Mouse (Mus musculus): ENCODE data around the gene AU022252.

AU022252 gene

DNA sequence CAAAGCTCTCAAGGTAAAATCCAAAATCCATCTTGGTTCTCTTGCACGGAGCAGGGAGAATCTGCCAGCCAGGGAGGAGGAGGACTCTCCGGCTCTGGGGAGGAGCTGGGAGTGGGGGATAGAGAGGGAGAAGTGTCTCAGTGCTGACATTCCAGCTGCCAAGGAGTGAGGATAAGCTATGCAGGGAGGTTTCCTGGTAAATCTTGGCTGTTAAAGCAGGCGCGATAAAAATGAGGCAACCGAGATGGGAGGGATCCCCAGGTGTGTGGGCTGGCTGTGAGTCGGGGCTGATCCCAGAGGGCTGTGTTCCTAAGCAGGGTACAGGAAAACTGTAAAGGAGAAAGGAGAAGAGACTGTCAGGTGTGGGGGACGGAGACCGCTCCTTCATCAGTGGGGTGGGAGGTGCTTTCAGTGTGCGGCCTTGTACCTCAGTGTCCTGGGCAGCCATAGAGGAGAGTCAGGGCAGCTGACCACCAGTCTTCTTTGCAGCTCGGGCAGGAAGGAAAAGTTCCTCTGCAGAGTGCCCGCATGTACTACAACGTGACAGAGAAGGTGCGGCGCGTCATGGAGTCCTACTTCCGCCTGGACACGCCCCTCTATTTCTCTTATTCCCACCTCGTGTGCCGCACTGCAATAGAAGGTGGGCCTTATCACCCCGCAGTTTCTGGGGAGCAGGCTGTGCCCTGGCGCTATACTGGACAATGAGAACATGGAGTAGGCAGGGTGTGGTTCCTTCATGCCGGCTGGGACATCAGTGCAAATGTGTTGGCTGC is 12.1 kb upstream of the AU022252 start:
- no peak for DNase-seq (ENCODE audit: low spot score in 2 of 2)

DNA sequence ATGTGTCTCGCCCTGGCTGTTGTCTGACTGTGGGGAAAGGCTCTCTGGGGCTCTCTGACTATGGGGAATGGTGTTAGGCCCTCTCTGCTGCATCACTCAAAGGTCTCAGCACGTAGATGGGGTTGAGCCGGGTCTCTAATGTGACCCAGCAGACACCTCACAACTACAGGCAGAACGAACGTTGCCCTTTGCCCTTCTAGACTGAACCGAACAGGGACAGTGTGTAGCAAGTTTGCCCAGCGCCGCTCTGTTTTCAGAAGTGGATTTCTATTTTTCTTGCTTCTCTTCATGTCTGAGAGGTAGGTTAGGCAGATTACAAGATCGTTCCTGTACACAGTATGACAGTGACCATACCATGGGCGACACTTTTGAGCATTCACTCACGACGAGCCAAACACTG is 10.1 kb upstream of the AU022252 start:
- no peak for DNase-seq (ENCODE audit: low spot score in 2 of 2)

DNA sequence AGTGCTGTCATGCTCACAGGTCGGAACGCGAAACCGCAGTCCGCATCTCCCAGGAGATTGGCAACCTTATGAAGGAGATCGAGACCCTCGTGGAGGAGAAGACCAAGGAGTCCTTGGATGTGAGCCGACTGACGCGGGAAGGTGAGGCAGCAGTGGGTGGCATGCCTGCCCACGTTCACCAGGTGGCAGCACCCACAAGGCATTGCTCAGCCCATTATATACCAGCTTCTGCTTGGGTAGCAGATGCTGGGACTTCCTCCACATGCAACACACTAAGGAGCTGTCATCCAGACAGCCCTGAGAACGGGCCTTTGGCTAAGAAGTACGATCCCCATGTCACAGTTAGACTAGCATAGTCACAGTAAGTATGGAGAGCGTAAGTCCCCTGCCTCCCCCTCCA is 9.2 kb upstream of the AU022252 start:
- DNase-seq (ENCODE audit: low spot score in 2 of 2): no peak

DNA sequence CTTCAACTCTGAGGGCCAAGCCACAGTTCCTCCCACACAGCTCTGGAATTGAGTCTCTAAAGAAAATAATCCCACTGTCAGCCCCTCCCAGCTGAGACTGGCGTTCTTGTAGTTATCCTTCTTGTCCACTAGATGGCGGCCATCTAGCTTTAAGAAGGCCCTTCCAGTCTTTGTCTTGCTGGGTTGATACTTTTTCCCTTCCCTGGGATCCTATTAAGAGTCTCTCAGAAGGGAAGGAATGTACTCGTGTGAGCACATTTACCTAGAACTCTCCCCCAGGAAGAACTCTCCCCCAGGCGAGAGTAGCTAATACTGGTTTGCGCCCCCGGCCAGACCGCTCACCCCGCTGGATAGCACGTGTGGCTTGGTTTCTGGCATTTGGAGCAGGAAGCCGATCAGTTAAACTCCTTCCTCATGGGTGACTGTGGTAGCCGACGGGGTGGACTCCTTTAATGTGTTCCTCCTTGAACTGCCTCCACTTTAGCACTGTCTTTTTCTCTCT is 6.7 kb upstream of the AU022252 start:
- peak; percentile 30 to 37 for DNase-seq (ENCODE audit: low spot score in 2 of 2)

DNA sequence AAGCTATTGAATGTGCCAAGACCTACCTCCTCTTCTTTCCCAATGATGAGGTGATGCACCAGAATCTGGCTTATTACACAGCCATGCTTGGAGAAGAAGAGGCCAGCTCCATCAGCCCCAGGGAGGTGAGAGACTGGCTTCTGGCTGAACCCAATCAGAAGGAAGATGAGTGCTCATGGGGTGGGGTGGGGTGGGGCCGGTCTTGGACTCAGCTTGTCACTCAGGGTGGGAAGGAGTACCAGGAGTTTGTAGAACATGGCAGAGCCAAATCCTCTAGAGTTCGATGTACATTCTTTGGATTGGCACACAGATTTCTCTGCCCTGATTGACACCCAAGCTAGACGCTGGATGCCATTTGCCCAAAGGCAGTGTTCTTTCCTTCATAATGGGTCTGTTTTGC is 6.1 kb upstream of the AU022252 start:
- no peak for DNase-seq (ENCODE audit: low spot score in 2 of 2)

DNA sequence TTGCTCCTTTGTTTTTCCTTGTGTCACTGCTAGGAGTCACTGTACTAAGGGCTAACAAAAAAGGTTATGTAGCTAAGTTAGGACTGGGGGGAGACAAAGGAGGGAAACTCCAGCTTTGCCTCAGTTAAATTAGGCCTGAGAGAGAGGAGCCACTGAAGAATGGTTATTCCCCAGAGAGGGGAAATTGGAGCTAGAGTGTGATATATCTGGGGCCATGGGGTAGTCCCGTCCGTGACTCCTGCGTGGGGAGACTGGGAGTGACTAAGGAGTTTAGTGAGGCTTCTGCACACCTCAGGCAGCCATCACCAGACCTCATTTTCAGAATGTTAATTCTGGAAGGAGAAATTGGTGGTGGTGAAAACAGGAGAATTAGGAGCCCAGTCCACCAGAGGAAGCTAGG is 1.8 kb upstream of the AU022252 start:
- DNase-seq (ENCODE audit: low spot score in 2 of 2): no peak

DNA sequence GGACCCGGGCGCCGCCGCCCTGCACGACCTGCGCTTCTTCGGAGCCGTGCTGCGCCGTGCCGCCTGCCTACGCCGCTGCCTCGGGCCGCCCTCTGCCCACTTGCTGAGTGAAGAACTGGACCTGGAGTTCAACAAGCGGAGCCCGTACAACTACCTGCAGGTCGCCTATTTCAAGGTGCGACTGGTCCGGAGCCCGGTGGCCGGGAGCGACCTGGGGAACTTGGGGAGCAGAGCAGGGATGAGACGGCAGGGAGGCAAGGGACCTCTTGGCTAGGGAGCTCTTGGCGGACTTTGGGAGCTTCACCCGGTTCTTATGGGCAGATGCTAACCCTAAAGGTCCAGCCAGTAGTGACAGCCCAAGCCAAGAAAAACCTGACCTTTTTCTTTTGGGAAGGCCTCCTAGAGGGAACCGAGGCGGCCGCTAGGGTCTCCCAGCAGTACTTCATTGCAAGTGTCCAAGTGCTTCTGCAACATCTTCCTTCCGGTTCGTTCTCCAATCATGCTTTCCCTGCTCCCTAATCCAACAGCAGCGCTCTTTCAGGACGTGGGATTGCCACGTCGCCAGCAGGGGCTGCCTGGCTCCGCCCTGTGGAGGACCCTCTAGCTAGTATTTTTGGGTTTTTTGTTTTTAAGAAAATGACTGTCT is 867 bp upstream of the AU022252 start:
- DNase-seq (ENCODE audit: low spot score in 2 of 2): peak in 1 of 2 experiments; percentile 22

DNA sequence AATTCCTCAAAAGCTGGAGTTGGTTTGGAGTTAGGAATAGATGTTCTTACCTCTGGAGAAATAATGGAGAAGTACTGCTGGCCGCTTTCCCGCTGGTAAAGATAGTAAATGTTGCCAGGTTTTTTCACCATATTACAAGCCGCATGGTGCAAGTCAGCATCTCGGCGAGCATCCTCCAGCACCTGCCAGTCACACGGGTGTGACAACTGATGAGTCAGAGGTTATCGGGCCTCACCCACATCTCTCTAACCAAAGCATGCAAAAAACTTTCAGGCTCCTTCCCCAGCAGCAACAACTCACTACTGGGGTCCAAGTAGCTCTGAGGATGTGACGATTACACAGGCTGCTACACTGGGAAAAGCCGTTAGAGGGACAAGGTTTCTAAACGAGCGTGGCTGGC is 5.8 kb downstream of the AU022252 start:
- DNase-seq (ENCODE audit: low spot score in 2 of 2): no peak

DNA sequence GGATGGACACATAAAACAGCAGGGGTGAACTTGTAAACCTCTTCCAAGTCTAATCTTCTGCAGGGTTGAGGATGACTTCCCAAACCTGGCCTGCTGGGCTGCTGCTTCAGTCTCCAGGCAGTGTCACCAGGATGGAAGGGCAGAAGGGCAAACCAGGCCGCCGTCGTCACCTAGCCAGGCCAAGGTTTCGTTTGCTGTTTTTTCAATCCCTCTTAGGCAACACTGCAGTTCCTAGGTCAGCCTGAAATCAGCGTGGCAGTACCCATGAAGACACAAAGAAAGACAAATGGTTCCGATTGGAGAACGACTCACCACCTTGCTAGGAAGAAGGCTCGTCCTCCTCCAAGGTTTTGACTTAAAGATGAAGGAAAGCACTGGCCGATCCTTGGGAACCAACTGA is 6.8 kb downstream of the AU022252 start:
- DNase-seq (ENCODE audit: low spot score in 2 of 2): no peak

DNA sequence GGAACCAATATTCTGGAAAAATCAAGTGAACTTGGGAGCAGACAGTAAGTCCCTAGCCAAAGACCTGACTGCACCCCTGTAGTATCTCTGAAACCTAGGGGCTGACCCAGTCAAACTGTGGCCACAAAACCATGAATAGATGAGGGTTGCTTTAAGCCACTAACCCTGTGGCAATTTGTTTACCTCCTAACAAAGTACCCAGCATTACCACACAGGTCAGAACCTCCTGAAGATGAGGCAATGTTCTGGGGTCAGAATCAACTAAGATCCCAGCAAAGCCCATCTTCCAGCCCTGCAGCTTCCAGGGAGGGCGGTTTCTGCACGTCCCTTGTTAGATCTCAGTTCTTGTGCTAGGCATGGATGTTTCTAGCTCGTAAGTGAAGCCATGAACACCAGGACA is 8.0 kb downstream of the AU022252 start:
- no peak for DNase-seq (ENCODE audit: low spot score in 2 of 2)

DNA sequence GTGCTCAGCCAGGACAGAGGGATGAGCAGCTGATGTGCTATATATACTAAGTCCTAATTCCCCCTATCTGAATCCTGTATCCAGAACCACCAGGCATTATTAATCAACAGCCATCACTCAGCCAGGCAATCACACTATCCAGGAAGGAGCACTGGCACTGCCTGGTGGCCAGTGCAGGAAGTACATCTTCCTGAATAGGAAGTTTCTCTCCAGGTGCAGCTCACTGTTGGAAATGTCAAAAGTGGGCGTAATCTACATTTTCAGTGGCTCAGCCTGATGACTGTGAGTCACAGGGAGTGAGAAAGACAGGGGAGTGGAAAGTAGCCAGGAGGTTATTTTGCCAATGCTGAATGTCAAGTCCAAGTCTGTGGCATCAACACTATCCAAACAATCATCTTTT is 8.8 kb downstream of the AU022252 start:
- DNase-seq (ENCODE audit: low spot score in 2 of 2): no peak

DNA sequence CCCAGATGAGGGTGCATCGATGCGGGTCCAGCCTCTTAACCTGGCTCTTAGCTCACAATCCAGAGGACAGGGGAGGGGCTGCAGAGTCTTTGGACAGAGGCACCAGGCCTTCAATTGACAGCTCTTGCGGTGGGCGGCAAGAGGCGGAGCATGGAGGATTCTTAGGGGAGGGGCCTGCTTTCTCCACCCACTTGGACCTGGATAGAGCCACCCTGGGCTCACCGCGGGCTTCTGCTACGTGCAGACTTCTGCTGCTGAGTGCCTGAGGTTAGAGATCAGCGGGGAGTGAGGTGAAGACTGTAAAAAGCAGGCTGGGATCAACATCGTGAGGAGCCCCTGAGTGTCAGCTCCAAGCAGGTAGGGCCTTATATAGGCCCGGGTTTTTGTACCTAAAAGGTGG is 14.3 kb downstream of the AU022252 start, which contains the start of gene Tmem269:
TSS of gene Tmem269 (minus strand) at position 49 of the 400 bp plus-strand sequence.
- DNase-seq (ENCODE audit: low spot score in 2 of 2): no peak

DNA sequence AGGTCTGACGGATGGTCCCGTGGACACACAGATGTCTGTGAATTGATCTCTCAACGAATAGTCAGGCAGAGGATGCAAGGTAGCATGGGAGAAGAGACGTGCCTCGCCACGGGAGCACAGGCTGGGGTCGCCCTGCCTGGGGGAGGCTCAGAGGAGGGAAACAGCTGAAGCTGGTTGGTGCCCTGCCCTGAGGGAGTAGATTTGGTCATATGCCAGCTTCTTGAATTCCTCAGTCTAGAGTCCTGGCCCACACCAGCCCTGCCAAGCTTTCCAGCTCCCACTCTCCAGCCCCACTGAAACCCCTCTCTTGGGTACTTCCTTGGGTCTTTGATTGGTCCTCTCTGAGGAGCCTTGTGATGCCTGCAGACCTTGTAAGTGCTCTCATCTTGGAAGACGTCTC is 15.8 kb downstream of the AU022252 start:
- no peak for DNase-seq (ENCODE audit: low spot score in 2 of 2)

DNA sequence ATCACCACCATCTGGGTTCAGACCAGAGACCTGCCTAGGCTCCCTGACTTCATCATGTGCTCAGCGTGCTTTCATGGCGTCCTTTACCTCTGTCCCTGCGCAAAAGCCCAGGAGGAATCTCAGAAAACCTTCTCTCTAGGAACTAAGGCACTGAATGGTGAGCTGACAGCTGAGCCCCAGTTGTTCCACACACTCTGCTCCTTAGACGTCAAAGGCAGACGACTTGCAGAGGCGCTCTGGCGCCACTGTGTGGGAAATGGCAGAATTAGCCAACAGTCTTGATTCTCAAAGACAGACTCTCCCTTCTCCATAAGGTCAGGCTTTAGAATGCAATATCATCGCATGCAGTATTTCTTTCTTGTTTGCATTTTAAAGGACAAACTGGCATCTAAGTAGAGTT is 27.8 kb downstream of the AU022252 start:
- peak; percentile 29 to 45 for DNase-seq (ENCODE audit: low spot score in 2 of 2)

DNA sequence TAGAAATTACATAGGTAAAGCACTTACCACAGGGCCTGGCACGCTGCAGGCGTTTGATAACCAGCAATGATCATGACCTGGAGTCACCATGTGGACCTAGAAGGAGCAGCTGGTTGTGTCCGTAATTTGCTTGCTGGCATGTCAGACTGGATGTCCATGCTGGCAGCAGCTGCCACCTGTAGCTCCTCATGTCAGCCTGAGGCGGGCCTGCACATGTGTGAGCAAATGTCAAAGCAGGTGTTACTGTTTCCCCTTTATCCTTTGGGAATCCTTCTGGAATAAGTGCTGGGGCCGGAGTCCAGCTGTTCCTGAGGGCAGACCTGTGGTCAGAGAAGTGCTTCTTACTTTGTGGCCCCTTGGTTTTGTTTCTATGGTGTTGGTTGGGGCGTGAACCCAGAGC is 34.4 kb downstream of the AU022252 start:
- DNase-seq (ENCODE audit: low spot score in 2 of 2): no peak

DNA sequence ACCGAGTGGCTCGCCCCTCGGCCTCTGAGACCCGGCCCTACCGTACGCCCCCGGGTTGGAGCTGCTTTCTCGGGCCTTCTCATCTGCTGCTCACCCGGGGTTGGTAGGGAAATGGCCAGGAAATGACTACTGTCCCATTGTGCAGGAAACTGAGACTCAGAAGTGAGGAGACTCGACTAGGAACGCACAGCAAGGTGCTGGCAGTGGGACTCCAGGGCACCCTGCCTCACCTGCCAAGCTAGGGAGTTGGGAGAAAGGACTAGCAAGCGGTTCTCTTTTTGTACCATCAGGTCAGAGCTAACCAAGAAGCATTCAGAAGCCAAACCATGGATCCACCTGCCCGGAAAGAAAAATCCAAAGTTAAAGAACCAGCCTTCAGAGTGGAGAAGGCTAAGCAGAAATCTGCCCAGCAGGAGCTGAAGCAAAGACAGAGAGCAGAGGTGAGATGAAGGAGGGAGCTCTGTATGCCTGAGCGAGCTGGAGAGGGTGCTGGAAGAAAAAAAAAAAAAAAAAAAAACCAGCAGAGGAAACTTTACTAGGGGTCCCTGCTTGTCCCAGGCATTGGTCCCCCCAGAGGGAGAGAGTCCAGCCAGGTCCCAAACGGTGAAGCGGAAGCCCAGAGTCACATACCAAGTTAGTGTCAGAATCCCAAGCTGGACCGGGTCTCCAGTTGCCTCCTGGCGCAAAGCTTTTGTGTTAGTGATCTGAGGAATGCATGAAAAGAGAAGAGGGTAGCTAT is 36.8 kb downstream of the AU022252 start:
- no peak for DNase-seq (ENCODE audit: low spot score in 2 of 2)

DNA sequence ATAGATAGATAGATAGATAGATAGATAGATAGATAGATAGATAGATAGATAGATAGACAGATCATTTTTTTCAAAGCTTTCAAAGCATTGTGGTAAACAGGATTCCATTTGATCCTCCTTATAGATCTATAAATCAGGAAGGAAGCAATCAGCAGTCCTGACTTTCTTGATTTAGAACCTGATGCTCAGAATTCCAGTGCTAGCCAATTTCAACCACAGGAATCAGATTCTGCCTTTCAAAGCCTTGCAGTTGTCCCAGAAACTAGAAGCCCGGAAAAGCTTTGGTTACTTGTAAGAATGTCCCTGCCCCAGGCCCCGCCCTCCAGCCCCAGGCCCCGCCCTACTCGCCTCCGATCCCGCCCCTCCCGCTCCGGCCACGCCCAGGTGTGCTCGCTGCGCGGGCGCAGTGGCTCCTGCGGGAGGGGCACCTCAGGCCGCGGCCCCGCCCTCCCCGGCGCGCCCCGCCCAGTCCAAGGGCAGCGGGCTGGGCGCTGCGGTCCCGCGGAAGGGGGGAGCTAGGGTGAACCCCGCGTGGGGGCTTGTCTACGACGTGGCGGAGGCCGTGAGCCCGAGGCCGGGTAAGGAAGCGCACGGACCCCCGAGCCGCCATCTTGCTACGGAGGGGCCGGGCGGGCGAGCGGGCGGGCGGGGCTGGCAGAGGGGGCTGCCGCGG is 37.5 kb downstream of the AU022252 start, which contains the start of gene Svbp:
TSS of gene Svbp (plus strand) at position 398 of the 673 bp plus-strand sequence.
- peak; percentile 78 to 86 for DNase-seq (ENCODE audit: low spot score in 2 of 2)

DNA sequence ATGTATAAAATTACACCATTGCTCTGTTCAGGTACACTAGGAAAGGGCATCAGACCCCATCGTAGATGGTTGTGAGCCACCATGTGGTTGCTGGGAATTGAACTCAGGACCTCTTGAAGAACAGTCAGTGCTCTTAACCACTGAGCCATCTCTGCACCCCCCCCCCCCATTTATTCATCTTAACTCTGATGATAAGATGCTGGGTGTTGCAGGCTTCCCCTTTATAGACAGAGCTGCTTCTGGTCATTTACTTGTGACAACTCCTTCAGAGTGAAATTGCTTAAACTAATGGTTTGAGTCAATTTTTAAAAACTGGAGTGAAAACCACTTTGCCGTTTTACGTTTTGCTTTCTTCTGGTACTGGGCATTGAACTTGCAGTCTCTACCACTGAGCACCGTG is 39.8 kb downstream of the AU022252 start:
- DNase-seq (ENCODE audit: low spot score in 2 of 2): no peak

DNA sequence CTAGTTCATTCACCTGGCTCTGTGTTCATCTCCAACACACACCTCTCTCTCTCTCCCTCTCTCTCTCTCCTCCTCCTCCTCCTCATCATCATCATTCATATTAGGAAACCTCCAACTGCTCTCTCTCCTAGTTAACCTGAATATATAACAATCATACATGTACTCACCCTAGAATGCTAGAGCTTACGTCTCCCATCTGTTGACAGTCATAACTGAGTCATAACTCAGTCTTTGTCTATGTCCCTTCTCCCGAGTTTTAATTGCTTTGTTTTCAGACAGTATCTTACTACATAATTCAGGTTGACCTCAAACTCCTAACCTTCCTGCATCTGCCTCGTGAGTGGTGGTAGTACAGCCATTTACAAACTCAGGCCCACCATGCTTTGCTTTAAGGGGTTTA is 41.2 kb downstream of the AU022252 start:
- DNase-seq (ENCODE audit: low spot score in 2 of 2): no peak

DNA sequence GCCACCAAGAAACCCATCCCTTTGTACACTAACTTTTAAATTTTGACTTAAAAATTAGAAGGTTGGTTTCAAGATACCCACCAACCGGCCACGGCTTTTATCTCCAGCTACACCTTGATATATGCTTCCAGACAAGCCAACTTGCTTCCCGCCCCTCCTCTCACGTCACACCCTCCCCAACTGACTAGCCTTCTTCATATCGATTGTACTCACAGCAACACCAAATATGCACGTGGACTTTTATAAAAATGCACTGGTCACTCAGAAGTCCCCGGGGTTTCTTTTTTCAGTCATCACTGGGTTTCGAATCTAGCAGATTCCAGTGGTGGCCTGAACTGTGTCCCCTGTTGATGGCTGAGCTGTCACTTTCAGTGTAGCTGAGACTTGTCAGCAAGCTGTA is 41.9 kb downstream of the AU022252 start:
- DNase-seq (ENCODE audit: low spot score in 2 of 2): no peak

DNA sequence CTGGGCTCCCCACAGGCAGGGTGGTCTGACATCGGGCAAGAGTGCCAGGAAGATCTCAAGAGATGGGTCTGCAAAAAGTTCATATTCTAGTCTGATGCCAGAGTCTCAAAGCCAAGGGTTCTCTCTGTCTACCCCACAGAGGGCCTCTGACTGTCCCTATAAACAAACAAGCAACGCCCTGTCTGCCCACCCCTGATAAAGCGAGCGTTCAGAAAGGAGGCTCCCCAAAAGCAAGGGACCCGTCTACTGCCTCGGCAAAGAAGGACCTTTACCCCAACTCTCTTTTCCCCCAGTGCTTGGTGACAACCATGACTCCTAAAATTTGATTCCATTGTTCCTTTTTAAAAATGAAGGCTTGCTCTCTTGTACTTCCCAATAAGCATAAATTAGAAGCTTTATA is 42.6 kb downstream of the AU022252 start, which contains the start of gene Ermap:
TSS of gene Ermap (minus strand) at position 148 of the 400 bp plus-strand sequence.
- no peak for DNase-seq (ENCODE audit: low spot score in 2 of 2)

DNA sequence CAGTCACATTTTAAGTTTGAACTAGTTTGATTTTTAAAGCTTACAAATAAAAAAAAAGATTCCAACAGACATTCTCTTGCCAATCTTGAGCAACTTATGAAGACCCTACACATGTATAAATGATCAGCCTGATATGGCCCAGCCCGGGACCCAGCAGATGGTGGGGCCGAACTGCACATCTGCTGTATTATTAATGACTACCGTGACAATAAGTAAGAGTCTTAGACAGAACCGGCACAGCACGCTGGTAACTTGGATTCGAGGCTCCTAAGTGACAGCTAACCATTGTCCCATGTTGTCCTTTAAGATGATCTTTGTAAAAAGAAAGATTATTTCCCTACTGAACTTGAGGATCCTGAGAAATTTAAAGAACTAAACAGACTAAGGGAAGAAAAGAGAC is 43.1 kb downstream of the AU022252 start:
- DNase-seq (ENCODE audit: low spot score in 2 of 2): no peak
